Mouse (Mus musculus): ENCODE data around the gene Slc11a1.

The Slc11a1 gene

DNA sequence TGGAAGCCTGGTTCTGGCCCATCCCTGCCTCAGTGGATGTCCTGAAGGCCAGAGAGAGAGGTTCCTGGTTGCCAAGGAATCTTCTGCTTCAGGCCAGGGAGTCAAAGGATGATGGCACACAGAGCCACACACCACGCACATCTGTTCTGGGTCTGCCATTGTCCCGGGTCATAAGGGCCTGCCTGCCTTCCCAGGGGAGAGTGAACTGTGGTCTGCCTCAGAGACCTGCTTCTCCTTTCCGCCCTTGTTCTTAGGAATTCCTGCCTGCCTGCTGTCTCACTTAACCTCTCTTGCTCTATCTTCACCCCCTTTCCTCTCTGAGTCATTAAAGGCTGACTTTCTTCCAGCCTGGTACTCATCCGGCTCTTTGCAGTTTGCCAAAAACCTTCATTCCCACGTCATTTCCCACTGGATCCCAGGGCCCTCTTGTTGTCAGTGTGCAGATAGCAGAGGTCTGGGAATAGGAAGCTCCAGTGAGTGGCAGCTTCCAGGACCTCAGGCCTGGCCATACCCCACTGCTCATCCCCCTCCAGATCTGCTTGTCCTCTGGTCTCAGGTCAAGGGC lies 22.4 kb upstream of the Slc11a1 start:
- intact Hi-C loops (cut with DNase I): no loop called here

DNA sequence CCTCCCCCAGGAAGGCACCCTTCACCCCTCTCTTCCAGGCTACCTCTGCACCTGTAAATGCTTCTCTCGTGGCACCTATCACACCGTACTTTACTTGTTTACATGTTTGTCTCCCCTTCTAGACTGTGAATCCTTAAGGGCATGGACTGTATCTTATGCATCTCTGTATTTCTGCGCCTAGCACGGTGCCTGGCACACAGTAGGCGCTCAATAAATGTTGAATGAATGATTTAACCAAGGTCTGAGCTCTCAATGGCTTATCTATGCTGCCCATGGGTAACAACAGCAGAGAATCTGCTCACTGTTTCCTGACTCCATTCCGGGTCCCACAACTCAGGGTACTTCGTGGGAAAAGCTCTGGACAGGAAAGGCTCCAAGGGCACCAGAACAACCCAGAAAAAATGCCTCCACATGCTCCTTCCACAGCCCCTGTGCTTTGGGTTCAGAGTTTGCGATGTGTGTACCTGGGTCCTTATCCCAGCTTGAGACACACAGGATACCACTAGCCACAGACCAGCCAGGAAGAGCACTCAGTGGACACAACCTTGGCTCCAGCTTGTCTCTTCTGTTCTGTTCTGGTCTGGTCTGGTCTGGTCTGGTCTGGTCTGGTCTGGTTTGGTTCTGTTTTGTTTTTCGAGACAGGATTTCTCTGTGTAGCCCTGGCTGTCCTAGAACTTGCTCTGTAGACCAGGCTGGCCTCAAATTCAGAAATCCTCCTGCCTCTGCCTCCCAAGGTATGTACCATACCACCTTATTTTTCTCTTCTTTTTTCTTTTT lies 21.4 kb upstream of the Slc11a1 start:
- intact Hi-C loops (cut with DNase I): no loop called here

DNA sequence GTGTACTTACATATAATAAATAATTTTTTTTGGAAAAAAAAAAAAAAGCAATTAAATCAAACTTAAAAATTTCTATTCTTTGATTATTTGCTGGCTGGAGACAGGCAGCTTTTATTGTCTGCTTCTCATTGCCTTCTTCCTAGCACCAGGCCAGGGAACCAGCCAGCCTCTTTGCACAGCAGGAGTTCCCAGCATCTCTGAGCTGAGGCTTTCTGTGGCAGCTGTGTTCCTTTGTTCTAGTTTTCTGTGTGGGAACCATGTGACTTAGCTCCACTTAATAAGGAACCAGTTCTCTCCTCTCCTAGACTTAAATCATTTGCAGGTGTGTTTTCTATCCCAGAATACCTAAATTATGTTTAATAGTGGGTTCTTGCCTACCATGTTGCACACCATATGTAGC lies 17.5 kb upstream of the Slc11a1 start:
- intact Hi-C loops (cut with DNase I): no loop called here

DNA sequence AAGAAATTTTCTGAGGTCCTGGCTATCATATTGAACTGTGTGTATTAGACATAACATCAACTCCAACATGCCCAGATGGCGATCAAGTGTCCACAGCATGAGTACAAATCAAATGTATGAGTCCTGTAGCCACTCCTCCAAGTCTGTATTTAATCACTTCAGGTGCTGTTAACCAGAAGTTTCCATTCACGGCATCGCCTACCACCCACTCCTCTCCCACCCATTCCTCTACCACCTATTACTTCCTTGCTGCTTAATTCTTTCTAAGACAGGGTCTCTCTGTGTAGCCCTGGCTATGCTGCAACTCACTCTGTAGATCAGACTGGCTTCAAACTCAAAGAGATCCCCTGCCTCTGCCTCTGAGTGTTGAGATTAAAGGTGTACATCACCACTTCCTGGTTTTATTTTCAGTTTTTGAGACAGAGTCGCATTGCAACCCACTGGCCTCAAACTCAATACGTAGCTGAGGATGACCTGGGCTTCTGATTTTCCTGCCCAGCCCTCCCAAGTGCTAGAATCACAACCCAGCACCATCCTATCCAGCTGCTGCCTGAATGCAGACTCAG lies 15.0 kb upstream of the Slc11a1 start:
- intact Hi-C loops (cut with DNase I): loop anchor here (5.0 kb wide), 1 partner anchor 153 kb away; no protein-coding TSS in a partner anchor

DNA sequence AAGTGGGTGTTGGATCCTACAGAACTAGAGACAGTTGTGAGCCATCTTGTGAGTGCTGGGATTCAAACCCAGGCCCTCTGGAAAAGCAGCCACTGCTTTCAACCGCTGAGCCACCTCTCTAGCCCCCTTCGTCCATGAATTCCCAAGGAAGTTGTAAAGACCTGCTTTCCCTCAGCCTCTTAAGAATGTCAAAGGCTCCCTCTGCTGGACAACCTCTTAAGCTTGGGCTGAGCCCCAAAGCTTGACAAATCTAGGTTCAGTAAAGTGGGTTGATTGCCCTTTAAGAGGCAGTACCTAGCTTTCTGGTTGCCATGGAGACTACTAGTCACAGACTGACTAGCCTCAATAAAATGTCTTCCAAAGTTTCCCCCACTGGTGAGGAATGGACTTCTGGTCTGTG lies 13.2 kb upstream of the Slc11a1 start, which contains the start of gene Catip:
Catip (plus strand) TSS at position 297 of the 400 bp plus-strand sequence.
- intact Hi-C loops (cut with DNase I): loop anchor here (1.0 to 5.0 kb wide), 2 partner anchors 49 to 155 kb away; no protein-coding TSS in a partner anchor

DNA sequence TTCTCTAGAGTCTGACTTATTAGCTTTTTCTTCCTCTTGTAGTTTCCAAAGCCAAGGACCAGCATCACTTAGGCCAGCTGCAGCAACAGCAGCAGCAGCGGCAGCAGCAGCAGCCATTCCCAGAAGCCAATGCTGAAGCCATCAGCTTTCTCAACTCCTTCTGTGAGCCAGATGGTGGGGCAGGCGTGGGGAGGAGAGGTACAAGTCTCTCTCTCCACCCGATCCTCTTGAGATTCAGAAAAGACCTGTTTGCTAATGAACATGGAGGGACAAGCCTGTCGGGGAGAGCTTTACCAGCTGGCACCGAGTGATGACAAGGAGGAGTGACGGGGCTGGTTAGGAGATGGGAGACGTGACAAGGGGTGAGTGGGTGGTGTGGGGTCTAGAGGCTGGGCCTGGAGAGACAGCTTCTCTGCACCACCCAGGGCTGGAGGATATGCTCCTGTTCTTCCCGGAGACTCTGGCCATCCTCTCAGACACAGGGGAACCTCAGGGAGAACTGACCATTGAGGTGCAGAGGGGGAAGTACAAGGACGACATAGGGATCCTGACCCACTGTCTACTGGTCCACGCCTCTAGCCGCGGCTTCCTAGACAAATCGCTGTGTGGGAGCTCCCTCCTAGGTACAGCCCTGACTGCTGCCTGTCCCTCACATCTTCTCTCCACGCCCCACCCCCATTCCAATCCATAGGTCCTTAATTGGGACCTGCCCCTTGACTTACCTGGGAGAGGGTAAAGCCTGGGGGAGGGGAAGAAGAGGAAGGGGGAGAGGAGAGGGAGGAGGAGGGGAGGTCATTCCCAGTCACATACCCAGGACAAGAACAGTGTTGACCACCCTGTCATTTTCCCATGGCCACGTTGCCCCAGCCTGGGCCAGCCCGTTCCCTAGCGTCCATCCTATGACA lies 12.4 kb upstream of the Slc11a1 start:
- intact Hi-C loops (cut with DNase I): loop anchor here (1.0 to 5.0 kb wide), 2 partner anchors 49 to 155 kb away; no protein-coding TSS in a partner anchor

DNA sequence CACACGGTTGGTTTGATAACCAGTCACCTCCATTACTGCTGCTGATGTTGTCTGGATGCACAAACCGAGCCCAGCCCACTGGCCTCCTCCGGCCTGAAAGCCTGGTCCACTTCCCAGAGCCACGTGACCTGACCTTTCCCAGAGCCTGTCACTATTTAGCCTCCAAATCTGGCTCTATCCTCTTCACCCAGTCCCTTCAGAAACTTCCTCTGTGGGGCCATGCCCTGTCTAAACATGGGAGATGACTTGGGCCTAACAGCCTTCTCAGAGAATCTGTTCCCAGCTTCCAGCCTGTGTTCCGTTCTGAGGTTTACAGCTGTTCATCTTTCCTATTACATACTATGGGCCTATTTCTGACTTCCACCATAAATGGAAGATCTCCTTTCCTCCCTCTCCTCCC lies 11.6 kb upstream of the Slc11a1 start:
- intact Hi-C loops (cut with DNase I): loop anchor here (5.0 kb wide), 1 partner anchor 156 kb away; no protein-coding TSS in a partner anchor

DNA sequence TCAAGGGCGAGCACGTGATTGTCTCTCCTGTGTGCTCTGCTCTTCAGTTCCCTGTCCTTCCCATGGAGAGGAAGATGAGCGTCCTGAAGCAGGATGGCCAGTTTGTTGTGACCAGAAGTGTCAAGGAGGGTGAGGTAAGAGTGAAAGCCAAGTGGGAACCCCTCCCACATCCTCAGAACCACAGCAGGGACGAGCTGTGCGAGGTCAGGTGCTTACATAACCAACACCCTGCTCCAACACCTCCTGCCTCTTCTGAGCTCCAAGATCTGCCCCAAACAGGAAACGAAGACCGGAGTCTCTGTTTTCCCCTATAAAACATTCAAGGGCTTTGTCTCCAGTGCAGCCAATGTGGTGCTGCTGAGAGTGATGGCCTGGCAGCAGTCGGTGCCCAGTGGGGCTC lies 10.7 kb upstream of the Slc11a1 start:
- intact Hi-C loops (cut with DNase I): loop anchor here (5.0 kb wide), 1 partner anchor 157 kb away; no protein-coding TSS in a partner anchor

DNA sequence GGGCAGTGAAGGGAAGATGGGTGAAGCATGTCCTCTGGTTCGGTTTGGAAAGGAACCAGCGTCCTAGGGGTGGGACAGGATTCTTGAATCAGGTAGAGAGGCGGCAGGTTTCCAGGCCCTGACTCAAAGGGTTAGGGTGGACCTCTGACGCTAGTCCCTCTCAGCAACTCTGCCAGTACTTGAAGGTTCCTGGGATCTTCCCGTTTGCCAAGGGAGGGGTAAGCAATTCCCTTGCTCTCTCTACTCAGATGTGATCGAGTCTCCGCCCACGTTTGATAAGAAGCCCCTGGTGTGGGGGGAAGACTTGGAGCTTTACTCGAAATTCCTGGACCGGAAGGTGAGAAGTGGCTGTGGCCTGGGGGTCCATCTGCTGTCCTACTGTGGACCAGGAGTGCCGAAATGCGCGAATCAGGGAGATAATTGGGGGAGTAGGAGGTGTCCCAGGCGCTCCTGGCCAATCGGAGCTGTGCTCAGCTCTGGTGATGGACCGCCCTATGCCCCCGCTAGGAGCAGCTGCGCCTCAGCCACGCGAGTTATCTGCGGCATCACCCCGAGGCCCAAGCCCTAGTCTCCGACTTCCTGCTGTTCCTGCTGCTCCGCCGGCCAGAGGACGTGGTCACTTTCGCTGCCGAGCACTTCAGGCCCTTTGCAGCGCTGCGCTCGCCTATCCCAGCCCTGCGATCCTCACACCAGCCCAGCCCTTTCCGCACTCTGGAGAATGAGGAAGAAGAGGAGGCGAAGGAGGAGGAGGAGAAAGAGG lies 6.9 kb upstream of the Slc11a1 start:
- intact Hi-C loops (cut with DNase I): no loop called here

DNA sequence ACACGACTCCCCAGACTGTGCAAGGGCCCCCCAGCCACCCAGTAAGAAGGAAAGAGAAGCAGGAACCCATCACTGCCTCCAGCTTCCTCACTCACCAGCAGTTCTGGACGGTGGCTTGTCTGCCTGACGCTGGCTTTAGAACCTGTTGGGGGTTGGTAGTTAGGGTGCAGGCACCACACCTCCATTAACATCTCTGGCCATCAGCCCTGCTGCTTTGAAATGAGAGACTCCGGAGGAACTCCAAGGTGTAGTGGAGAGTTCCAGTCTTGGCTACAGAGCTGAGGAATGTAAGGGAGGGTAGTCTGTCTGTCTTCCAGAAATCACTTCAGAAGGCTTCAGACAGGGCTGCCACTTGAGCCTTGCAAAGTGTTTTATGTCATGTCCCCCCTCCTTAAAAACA lies 5.0 kb upstream of the Slc11a1 start:
- intact Hi-C loops (cut with DNase I): no loop called here

DNA sequence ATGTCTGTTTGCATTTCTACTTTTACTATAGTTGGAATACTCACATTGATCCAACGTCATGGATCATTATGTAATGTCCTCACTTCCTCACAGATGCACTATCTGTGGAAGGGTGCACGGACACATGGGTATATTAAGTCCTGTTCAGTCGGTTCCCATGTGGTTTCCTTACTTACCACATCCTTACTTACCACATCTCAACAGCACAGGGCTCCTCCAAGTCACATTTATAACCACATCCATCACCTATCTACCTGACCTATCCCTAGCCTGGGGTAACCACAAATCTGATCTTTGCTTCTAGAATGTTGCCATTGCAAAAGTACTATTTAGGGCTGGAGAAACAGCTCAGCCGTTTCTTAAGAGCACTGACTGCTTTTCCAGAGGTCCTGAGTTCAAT lies 1.6 kb upstream of the Slc11a1 start:
- intact Hi-C loops (cut with DNase I): no loop called here

DNA sequence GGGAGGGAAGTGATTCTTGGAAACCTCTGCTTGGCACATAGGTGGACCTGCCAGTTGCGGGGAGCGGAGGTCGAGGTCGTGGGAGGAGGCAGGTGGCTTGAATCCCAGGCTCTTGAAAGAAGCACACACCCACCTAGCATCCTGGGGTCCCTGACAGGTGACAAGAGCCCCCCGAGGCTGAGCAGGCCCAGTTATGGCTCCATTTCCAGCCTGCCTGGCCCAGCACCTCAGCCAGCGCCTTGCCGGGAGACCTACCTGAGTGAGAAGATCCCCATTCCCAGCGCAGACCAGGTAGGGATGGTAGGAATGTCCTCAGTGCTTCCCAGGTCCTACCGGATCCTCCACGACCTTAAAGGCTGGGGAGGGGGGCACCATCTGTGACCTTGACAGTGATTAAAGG lies 566 bp downstream of the Slc11a1 start:
- intact Hi-C loops (cut with DNase I): no loop called here

DNA sequence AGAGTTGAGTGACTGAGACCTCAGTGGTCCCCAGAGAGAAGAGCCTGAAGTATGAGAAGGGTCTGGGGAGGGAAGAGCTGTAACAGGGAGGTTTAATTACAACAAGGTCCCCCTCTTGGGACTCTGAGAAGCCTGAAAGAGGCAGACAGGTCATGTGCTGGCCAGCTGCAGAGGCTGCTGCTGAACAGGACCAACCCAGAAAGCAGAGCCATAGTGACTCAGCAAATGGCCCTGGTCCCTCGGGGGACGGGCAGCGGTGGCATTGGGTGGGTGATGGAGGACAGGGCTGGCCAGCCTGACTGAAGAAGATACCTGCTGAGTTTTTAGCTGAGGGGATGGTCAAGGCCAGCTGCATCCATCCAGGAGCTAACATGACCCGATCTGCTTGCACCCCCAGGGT lies 1.4 kb downstream of the Slc11a1 start:
- intact Hi-C loops (cut with DNase I): no loop called here

DNA sequence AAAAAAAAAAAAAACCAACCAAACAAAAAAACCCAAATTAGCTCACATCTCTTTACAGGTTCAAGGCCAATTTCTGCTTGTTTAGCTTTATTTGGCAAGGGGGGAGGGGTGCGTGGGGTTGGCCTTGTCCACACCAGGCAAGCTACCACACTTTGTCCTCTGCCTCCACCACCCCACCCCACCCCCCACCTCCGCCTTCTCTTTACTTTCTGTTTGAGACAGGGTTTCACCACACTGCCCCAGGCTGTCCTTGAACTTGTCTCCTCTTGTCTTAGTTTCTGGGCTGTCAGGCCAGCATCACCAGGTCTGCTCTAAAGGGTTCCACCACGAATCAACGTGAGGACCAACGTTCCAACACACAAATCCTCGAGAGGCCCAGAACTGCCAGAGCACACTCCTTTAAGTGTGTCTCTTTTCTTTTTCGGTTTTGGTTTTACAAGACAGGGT lies 4.1 kb downstream of the Slc11a1 start:
- intact Hi-C loops (cut with DNase I): no loop called here

DNA sequence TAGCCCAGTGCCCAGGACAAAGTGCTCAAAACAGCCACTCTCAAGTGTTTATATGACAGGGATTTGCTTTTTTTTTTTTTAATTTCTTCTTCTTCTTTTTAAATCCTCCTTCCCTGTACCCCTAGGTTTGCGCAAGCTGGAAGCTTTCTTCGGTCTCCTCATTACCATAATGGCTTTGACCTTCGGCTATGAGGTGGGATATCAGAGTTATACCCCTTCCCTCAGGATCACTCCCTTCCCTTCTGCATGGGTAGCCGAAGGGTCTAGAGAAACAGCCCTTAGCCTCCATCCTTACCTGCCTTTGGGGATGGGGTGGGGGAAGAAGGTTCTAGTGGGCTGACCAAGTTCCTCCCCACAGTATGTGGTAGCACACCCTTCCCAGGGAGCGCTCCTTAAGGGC lies 5.5 kb downstream of the Slc11a1 start:
- intact Hi-C loops (cut with DNase I): no loop called here

DNA sequence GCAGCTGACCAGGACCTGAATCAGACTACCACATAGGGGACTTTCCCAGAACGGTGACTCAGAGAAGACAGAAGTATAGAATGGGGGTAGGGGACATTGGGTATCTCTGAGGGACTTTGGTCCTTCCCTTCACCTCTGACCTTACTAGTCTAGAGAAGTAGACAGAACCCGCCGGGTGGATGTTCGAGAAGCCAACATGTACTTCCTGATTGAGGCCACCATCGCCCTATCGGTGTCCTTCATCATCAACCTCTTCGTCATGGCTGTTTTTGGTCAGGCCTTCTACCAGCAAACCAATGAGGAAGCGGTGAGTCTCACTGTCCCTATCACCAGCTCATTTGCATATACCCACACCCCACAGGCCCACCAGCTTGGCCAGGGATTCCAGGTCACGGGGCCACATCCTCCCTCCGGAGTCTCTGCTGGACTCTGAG lies 6.6 kb downstream of the Slc11a1 start:
- intact Hi-C loops (cut with DNase I): no loop called here

DNA sequence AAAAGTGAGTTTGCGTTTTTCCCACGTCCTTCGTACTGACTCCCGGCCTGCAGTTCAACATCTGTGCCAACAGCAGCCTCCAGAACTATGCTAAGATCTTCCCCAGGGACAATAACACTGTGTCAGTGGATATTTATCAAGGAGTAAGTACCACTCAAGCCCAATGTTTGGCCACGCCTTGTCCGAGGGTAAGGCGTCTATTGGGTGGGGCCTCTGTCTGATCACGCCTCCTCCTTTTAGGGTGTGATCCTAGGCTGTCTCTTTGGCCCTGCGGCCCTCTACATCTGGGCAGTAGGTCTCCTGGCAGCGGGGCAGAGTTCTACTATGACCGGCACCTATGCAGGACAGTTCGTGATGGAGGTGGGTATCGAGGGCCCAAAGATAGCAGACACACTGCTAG lies 8.4 kb downstream of the Slc11a1 start:
- intact Hi-C loops (cut with DNase I): no loop called here

DNA sequence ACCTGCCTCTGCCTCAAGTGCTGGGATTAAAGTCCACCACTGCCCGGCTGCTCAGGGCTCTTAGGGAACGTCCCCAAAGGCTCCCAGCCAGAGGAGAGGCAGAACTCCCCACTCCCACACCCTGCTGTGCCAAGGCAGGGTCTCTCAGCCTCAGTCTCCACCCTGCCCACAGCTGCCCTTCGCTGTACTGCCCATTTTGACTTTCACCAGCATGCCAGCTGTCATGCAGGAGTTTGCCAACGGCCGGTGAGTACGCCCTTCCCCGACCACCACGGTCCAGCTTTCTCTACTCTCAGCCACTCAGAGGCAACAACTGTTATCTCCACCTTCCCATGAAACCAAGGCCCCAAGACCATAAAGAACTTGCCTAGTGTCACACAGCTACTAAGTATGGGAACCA lies 9.5 kb downstream of the Slc11a1 start:
- intact Hi-C loops (cut with DNase I): no loop called here

DNA sequence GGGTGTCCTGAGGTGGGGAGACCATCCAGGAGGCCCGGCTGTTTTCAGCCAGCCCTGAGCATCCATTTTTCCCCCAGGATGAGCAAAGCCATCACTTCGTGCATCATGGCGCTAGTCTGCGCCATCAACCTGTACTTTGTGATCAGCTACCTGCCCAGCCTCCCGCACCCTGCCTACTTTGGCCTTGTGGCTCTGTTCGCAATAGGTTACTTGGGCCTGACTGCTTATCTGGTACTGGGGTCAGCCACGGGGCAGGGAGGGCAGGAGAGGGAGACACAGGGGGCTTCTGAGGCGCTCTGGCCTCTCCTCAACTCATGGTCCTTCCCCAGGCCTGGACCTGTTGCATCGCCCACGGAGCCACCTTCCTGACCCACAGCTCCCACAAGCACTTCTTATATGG lies 10.1 kb downstream of the Slc11a1 start:
- intact Hi-C loops (cut with DNase I): no loop called here

DNA sequence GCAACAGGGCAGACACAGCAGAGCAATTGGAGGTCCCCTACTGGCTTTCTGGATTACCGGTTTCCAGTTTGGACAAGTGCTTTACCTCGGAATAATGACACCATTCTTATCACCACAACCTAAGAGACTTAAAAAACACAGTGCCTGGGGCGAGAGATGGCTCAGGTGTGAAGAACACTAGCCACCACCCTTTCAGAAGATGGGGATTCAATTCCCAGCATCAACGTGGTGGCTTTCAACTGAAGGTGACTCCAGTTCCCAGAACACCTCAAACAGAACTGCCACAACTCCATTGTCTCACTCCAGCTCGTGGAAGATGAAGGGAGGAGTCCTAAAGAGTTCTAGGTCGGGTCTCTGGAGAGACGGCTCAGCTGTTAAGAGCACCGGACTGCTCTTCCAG lies 10.5 kb downstream of the Slc11a1 start:
- intact Hi-C loops (cut with DNase I): no loop called here

DNA sequence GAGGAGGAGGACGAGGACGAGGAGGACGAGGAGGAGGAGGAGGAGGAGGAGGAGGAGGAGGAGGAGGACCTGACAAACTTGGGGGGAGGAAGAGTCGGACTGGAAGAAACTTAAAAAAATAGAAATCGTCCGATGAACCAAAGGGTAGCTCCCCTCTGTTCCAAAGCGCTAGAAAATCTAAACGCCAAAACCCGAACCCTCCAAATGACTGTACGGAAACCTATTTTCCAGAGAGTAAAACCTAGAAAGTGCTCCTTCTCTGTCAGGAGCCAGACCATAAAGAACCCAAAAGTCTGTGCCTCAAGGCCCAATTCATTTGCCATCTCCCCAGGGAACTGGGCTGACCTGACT lies 11.3 kb downstream of the Slc11a1 start:
- intact Hi-C loops (cut with DNase I): no loop called here

Measured in adrenal gland (tissue).